Mouse (Mus musculus): ENCODE data around the gene Ncl. TPM values are rescaled to one million over a fixed set of nuclear protein-coding genes. Genes with fewer than 3 reads are reported as not detected.
A peak's percentile ranks its signal among the peaks of the same experiment; 100 is the strongest.

Ncl gene
- polyA plus RNA-seq, 1 experiment = 9.1 TPM

DNA sequence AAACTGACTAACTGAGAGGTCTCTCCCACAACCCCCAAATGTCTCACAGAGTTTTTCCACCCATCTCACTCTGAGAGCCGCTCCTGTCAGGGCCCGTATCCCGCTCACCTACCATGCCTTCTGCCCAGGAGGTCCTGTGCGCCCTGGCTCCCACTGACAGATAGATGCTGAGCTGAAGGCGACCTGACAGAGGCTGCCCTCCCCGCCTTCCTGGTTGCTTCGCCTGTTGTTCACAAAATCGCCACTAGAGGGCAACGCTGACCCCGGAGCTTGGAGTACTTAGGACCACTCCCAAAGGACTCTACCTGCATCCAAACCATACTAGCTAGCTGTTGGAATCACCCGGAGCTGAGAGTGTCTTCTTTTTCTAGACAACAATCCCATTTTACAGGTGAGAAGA, 30.0 kb upstream of the Ncl start:
- Histone ChIP-seq H3K4me1 (ENCODE audit: control insufficient read depth, insufficient read depth, insufficient read length) (no peaks in the 10 kb centered on the region), H3K36me3 (ENCODE audit: control insufficient read depth, insufficient read depth, low read length) (no peaks in the 10 kb centered on the region), H3K27me3 (ENCODE audit: control insufficient read depth, insufficient read depth, low read length) (no peaks in the 10 kb centered on the region), H3K4me3 (ENCODE audit: extremely low read depth, insufficient read depth, insufficient read length) (no peak overlapping the region), H3K27ac (ENCODE audit: insufficient read depth, low read length) (no peak overlapping the region)
- TF ChIP-seq CTCF (IDR thresholded peaks at IDR 0.05; ENCODE audit: extremely low read depth, insufficient read depth, insufficient read length, insufficient replicate concordance) (peak; percentile 82), POLR2A (IDR thresholded peaks at IDR 0.05; ENCODE audit: low read depth, low read length) (no peak)
- WGBS = 4% methylated on average over 11 of the region's 11 CpGs
- DNase-seq (ENCODE audit: low read depth in 1 of 2, low spot score in 2 of 2) = peak; percentile 26 to 69

DNA sequence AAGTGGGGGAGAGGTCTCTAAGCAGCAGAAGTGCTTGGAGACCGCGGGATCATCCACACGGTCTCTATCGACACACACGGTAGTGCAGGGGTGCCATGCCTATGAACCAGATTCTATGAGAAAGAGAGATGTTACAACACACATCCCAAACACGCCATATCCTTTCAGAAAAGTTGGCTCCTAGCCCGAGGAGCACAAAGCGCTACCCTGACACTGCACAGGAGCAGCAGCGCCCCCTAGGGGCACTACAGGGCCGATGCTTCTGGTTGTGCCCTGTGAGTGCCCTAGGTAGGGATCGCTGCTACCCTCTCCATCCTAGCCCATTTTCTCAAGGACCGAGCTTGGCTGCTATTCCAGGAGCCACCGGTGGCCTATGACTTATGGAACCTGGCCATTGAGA, 21.8 kb upstream of the Ncl start:
- no peaks in the 10 kb centered on the region for H3K36me3 ChIP-seq (ENCODE audit: control insufficient read depth, insufficient read depth, low read length)
- H3K4me3 ChIP-seq (ENCODE audit: extremely low read depth, insufficient read depth, insufficient read length) = peak overlapping the region; percentile 10; the same call in 1 of the 2 replicates
- TF ChIP-seq POLR2A (IDR thresholded peaks at IDR 0.05; ENCODE audit: low read depth, low read length) (no peak), CTCF (IDR thresholded peaks at IDR 0.05; ENCODE audit: extremely low read depth, insufficient read depth, insufficient read length, insufficient replicate concordance) (peak; percentile 63; the same call in 1 of the 2 replicates)
- H3K27ac ChIP-seq (ENCODE audit: insufficient read depth, low read length) = no peak overlapping the region
- no peaks in the 10 kb centered on the region for H3K27me3 ChIP-seq (ENCODE audit: control insufficient read depth, insufficient read depth, low read length)
- DNase-seq (ENCODE audit: low read depth in 1 of 2, low spot score in 2 of 2) = peak in 1 of 2 experiments; percentile 29
- 25% methylated on average over 13 of the region's 13 CpGs for WGBS
- peaks cover 2% of the 10 kb centered on the region; the same call in 1 of the 2 replicates for H3K4me1 ChIP-seq (ENCODE audit: control insufficient read depth, insufficient read depth, insufficient read length)

DNA sequence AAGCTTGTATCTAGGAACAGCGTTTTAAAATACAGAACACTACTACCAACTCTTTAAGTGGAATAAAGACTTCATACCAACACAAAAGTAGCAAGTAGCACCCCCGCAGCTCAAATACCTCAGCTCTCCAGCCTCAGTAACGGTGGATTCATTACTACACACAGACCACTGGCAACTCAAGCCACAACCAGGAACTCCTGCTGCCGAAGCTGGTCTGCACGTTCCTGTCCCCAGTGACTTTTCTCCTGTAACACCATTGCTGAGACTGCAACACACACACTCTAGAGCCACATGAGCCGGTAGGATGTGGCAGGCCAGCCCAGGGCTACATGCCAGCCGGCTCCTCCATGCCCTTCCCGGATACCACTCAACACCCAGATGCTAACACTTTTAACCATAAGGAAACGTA, 20.0 kb upstream of the Ncl start:
- TF ChIP-seq CTCF (IDR thresholded peaks at IDR 0.05; ENCODE audit: extremely low read depth, insufficient read depth, insufficient read length, insufficient replicate concordance) (no peak), POLR2A (IDR thresholded peaks at IDR 0.05; ENCODE audit: low read depth, low read length) (no peak)
- 17% methylated on average over 9 of the region's 9 CpGs for WGBS
- H3K27me3 ChIP-seq (ENCODE audit: control insufficient read depth, insufficient read depth, low read length) = no peaks in the 10 kb centered on the region
- H3K27ac ChIP-seq (ENCODE audit: insufficient read depth, low read length) = no peak overlapping the region
- no peak for DNase-seq (ENCODE audit: low read depth in 1 of 2, low spot score in 2 of 2)
- H3K4me3 ChIP-seq (ENCODE audit: extremely low read depth, insufficient read depth, insufficient read length) = no peak overlapping the region
- peaks cover 2% of the 10 kb centered on the region; the same call in 1 of the 2 replicates for H3K4me1 ChIP-seq (ENCODE audit: control insufficient read depth, insufficient read depth, insufficient read length)
- H3K36me3 ChIP-seq (ENCODE audit: control insufficient read depth, insufficient read depth, low read length) = no peaks in the 10 kb centered on the region

DNA sequence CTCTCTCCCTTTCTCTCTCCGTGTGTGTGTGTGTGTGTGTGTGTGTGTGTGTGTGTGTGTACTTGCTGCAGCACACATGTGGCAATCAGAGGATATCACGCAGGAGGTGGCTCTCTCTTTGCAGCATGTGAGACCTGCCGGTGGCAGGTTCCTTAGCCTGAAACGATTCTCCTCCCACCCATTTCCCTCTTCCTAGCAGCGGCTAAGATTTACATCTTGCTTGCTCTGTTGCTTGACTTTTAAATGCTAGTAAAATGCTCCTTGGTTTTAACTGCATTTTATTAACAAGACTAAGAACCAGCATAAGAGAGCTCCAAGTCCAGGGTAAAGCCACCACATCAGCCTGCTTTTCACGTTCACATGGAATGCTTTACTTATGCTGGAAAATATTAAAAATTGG, 19.5 kb upstream of the Ncl start:
- Histone ChIP-seq H3K27ac (ENCODE audit: insufficient read depth, low read length) (no peak overlapping the region), H3K27me3 (ENCODE audit: control insufficient read depth, insufficient read depth, low read length) (no peaks in the 10 kb centered on the region), H3K4me1 (ENCODE audit: control insufficient read depth, insufficient read depth, insufficient read length) (peaks cover 2% of the 10 kb centered on the region; the same call in 1 of the 2 replicates), H3K4me3 (ENCODE audit: extremely low read depth, insufficient read depth, insufficient read length) (no peak overlapping the region), H3K36me3 (ENCODE audit: control insufficient read depth, insufficient read depth, low read length) (no peaks in the 10 kb centered on the region)
- 14% methylated on average over 5 of the region's 6 CpGs for WGBS
- TF ChIP-seq CTCF (IDR thresholded peaks at IDR 0.05; ENCODE audit: extremely low read depth, insufficient read depth, insufficient read length, insufficient replicate concordance) (no peak), POLR2A (IDR thresholded peaks at IDR 0.05; ENCODE audit: low read depth, low read length) (no peak)
- no peak for DNase-seq (ENCODE audit: low read depth in 1 of 2, low spot score in 2 of 2)

DNA sequence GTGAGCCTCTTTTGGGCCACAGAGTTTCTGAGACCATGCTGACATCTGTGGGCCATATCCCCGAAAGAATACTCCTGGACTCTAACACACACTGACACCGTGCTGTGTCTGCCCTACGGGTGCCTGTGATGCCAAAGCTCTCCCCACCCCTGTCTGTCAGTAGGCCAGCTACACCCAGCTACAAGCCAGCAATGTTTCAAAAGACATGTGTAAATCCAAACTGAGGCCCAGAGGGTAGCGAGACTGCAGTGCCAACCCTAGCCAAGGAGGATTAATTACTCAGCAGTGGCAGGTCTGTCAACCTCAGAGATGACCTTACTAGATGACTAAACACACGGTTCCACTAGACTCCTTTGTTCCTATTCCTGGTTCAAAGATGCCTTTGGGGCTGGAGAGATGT, 17.2 kb upstream of the Ncl start:
- H3K36me3 ChIP-seq (ENCODE audit: control insufficient read depth, insufficient read depth, low read length) = no peaks in the 10 kb centered on the region
- H3K4me1 ChIP-seq (ENCODE audit: control insufficient read depth, insufficient read depth, insufficient read length) = peaks cover 2% of the 10 kb centered on the region; the same call in 1 of the 2 replicates
- no peak overlapping the region for H3K4me3 ChIP-seq (ENCODE audit: extremely low read depth, insufficient read depth, insufficient read length)
- H3K27ac ChIP-seq (ENCODE audit: insufficient read depth, low read length) = no peak overlapping the region
- no peak for TF ChIP-seq CTCF (IDR thresholded peaks at IDR 0.05; ENCODE audit: extremely low read depth, insufficient read depth, insufficient read length, insufficient replicate concordance)
- TF ChIP-seq POLR2A (IDR thresholded peaks at IDR 0.05; ENCODE audit: low read depth, low read length) = no peak
- 89% methylated on average over 5 of the region's 5 CpGs for WGBS
- DNase-seq (ENCODE audit: low read depth in 1 of 2, low spot score in 2 of 2) = no peak
- no peaks in the 10 kb centered on the region for H3K27me3 ChIP-seq (ENCODE audit: control insufficient read depth, insufficient read depth, low read length)

DNA sequence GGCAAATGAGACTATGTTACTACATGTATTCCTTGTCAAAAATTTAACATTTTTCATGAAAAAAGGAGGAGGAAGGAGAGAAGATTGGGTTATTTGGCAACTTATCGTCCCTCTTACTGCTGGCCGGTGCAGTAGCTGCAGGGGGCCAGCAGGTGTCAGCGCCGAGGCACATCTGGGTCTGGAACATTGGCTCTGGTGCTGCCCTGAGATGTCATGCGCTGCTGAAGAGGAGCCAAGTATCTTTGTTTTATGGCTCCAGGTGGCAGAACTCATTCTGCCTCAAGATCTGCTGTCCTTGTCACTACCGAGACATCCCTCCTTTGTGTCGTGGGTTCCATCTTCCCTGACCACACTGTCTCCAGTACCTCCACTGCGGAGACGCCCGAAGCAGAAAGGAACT, 12.8 kb upstream of the Ncl start:
- Histone ChIP-seq H3K27ac (ENCODE audit: insufficient read depth, low read length) (no peak overlapping the region), H3K27me3 (ENCODE audit: control insufficient read depth, insufficient read depth, low read length) (no peaks in the 10 kb centered on the region), H3K36me3 (ENCODE audit: control insufficient read depth, insufficient read depth, low read length) (no peaks in the 10 kb centered on the region), H3K4me1 (ENCODE audit: control insufficient read depth, insufficient read depth, insufficient read length) (no peaks in the 10 kb centered on the region), H3K4me3 (ENCODE audit: extremely low read depth, insufficient read depth, insufficient read length) (no peak overlapping the region)
- DNase-seq (ENCODE audit: low read depth in 1 of 2, low spot score in 2 of 2) = peak in 1 of 2 experiments; percentile 52
- TF ChIP-seq POLR2A (IDR thresholded peaks at IDR 0.05; ENCODE audit: low read depth, low read length) = no peak
- TF ChIP-seq CTCF (IDR thresholded peaks at IDR 0.05; ENCODE audit: extremely low read depth, insufficient read depth, insufficient read length, insufficient replicate concordance) = peak; percentile 86
- WGBS = 39% methylated on average over 10 of the region's 10 CpGs

DNA sequence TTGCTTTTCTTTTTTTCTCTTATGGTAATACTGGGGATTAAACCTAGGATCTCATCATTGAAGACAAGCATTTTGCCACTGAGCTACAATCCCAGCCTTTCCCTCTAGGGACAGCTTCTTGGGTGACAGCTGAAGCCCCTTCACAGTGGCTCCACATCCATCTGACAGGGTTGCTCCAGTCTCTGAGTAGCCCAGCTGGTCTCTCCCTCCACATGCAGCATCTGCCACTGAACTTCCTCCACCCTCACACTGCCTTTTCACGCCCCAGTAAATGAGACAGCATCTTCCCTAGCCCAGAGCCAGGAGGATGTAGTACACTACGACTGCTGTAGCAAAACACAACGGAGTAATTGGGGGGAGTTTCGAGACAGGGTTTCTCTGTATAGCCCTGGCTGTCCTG, 8.9 kb upstream of the Ncl start:
- Histone ChIP-seq H3K4me1 (ENCODE audit: control insufficient read depth, insufficient read depth, insufficient read length) (no peaks in the 10 kb centered on the region), H3K36me3 (ENCODE audit: control insufficient read depth, insufficient read depth, low read length) (no peaks in the 10 kb centered on the region), H3K27me3 (ENCODE audit: control insufficient read depth, insufficient read depth, low read length) (no peaks in the 10 kb centered on the region), H3K27ac (ENCODE audit: insufficient read depth, low read length) (no peak overlapping the region), H3K4me3 (ENCODE audit: extremely low read depth, insufficient read depth, insufficient read length) (no peak overlapping the region)
- TF ChIP-seq CTCF (IDR thresholded peaks at IDR 0.05; ENCODE audit: extremely low read depth, insufficient read depth, insufficient read length, insufficient replicate concordance) (no peak), POLR2A (IDR thresholded peaks at IDR 0.05; ENCODE audit: low read depth, low read length) (no peak)
- DNase-seq (ENCODE audit: low read depth in 1 of 2, low spot score in 2 of 2) = no peak
- WGBS = 23% methylated on average over 4 of the region's 4 CpGs

Data from spleen, adult 2 months (tissue).